Mouse (Mus musculus): ENCODE results near the gene Men1. TPM values are rescaled to one million over a fixed set of nuclear protein-coding genes. Genes with fewer than 3 reads are reported as not detected.

Men1 gene
- polyA plus RNA-seq, 1 experiment from 2014 or later: 42.1 TPM

DNA sequence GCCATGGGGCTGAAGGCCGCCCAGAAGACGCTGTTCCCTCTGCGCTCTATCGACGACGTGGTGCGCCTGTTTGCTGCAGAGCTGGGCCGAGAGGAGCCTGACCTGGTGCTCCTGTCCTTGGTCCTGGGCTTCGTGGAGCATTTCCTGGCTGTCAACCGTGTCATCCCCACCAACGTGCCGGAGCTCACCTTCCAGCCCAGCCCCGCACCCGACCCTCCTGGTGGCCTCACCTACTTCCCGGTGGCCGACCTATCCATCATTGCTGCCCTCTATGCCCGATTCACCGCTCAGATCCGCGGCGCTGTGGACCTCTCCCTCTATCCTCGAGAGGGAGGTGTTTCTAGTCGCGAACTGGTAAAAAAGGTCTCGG lies 664 bp downstream of the Men1 start:
- DNase-seq (ENCODE audit: low spot score): no peak
- under 1% methylated on average over 25 of the region's 25 CpGs for WGBS

GRCm38 (mm10) chr19:6336920-6337319 lies 2.1 kb downstream of the Men1 start:
- TF ChIP-seq CTCF (IDR thresholded peaks at IDR 0.05) (no peak), EP300 (IDR thresholded peaks at IDR 0.05) (no peak)
- 89% methylated on average over 10 of the region's 10 CpGs for WGBS
- 0 out of 2 replicates have a peak, but pooled peaks cover 13% of the 10 kb centered on the region for H3K36me3 ChIP-seq (ENCODE audit: insufficient read depth, low read length)
- H3K4me1 ChIP-seq (ENCODE audit: insufficient read depth, low read depth, low read length): peaks cover 26% of the 10 kb centered on the region
- no peaks in the 10 kb centered on the region for H3K9me3 ChIP-seq (ENCODE audit: low read length)
- no peak overlapping the region for H3K9ac ChIP-seq (replicated peaks; ENCODE audit: low read depth)
- 0 out of 2 replicates have a peak overlapping the region, but pooled peaks have one; percentile 98 for H3K4me2 ChIP-seq (replicated peaks; ENCODE audit: low read depth, low read length)
- H3K27me3 ChIP-seq (replicated peaks; ENCODE audit: insufficient read depth, low read length): no peaks in the 10 kb centered on the region
- no peak for DNase-seq (ENCODE audit: low spot score)
- H3K27ac ChIP-seq (ENCODE audit: low read length): no peak overlapping the region
- ATAC-seq: no peak
- no peak overlapping the region for H3K4me3 ChIP-seq (ENCODE audit: low read depth, low read length)

More for the DNA sequence above, 664 bp downstream of the Men1 start:
- H3K4me3 ChIP-seq (ENCODE audit: low read depth, low read length): peak overlapping the region; percentile 79
- peak overlapping the region; percentile 69 for H3K9ac ChIP-seq (replicated peaks; ENCODE audit: low read depth)
- TF ChIP-seq EP300 (IDR thresholded peaks at IDR 0.05) (no peak), CTCF (IDR thresholded peaks at IDR 0.05) (peak; percentile 32)
- H3K27ac ChIP-seq (ENCODE audit: low read length): peak overlapping the region; percentile 62
- peaks cover 26% of the 10 kb centered on the region for H3K4me1 ChIP-seq (ENCODE audit: insufficient read depth, low read depth, low read length)
- H3K27me3 ChIP-seq (replicated peaks; ENCODE audit: insufficient read depth, low read length): no peaks in the 10 kb centered on the region
- 0 out of 2 replicates have a peak, but pooled peaks cover 13% of the 10 kb centered on the region for H3K36me3 ChIP-seq (ENCODE audit: insufficient read depth, low read length)
- H3K4me2 ChIP-seq (replicated peaks; ENCODE audit: low read depth, low read length): peak overlapping the region; percentile 98
- ATAC-seq: peak; percentile 12
- H3K9me3 ChIP-seq (ENCODE audit: low read length): no peaks in the 10 kb centered on the region

DNA sequence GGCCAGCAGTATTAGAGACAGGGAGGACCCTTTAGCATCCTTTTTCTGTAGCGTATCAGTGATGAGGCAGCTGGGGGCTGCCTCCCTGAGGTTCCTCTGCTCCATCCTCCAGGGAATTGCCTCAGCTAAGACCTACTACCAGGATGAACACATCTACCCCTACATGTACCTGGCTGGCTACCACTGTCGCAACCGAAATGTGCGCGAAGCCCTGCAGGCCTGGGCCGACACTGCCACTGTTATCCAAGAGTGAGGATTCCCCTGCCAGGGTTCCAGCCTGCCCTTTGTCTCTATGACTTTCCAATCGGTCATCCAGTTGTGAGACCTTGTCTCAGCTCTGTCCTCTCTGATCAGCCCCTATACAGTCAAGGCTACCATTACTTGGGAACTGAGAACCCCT lies 3.4 kb downstream of the Men1 start:
- no peak for ATAC-seq
- TF ChIP-seq CTCF (IDR thresholded peaks at IDR 0.05) (no peak), EP300 (IDR thresholded peaks at IDR 0.05) (no peak)
- Histone ChIP-seq H3K4me2 (replicated peaks; ENCODE audit: low read depth, low read length) (no peak overlapping the region), H3K27ac (ENCODE audit: low read length) (no peak overlapping the region), H3K27me3 (replicated peaks; ENCODE audit: insufficient read depth, low read length) (no peaks in the 10 kb centered on the region), H3K9me3 (ENCODE audit: low read length) (no peaks in the 10 kb centered on the region), H3K4me1 (ENCODE audit: insufficient read depth, low read depth, low read length) (peaks cover 26% of the 10 kb centered on the region), H3K4me3 (ENCODE audit: low read depth, low read length) (no peak overlapping the region), H3K9ac (replicated peaks; ENCODE audit: low read depth) (no peak overlapping the region), H3K36me3 (ENCODE audit: insufficient read depth, low read length) (0 out of 2 replicates have a peak, but pooled peaks cover 13% of the 10 kb centered on the region)
- DNase-seq (ENCODE audit: low spot score): no peak
- 95% methylated on average over 7 of the region's 7 CpGs for WGBS

- DNase-seq (ENCODE audit: low spot score) (no peak), ATAC-seq (no peak)
- peaks cover 26% of the 10 kb centered on the region for H3K4me1 ChIP-seq (ENCODE audit: insufficient read depth, low read depth, low read length)
- TF ChIP-seq EP300 (IDR thresholded peaks at IDR 0.05) (no peak), CTCF (IDR thresholded peaks at IDR 0.05) (no peak)
- H3K4me2 ChIP-seq (replicated peaks; ENCODE audit: low read depth, low read length): no peak overlapping the region
- 74% methylated on average over 11 of the region's 11 CpGs for WGBS
- H3K27ac ChIP-seq (ENCODE audit: low read length): no peak overlapping the region
- H3K9me3 ChIP-seq (ENCODE audit: low read length): no peaks in the 10 kb centered on the region
- no peak overlapping the region for H3K4me3 ChIP-seq (ENCODE audit: low read depth, low read length)
- no peaks in the 10 kb centered on the region for H3K27me3 ChIP-seq (replicated peaks; ENCODE audit: insufficient read depth, low read length)
- H3K9ac ChIP-seq (replicated peaks; ENCODE audit: low read depth): no peak overlapping the region
- peaks cover 13% of the 10 kb centered on the region; the same call in 1 of the 2 replicates for H3K36me3 ChIP-seq (ENCODE audit: insufficient read depth, low read length)
Observed at GRCm38 (mm10) chr19:6338716-6339115, 3.9 kb downstream of the Men1 start.

GRCm38 (mm10) chr19:6339191-6339590 lies 4.4 kb downstream of the Men1 start:
- no peak for DNase-seq (ENCODE audit: low spot score)
- WGBS: 94% methylated on average over 6 of the region's 6 CpGs
- Histone ChIP-seq H3K27me3 (replicated peaks; ENCODE audit: insufficient read depth, low read length) (no peaks in the 10 kb centered on the region), H3K4me3 (ENCODE audit: low read depth, low read length) (no peak overlapping the region), H3K27ac (ENCODE audit: low read length) (no peak overlapping the region), H3K4me2 (replicated peaks; ENCODE audit: low read depth, low read length) (no peak overlapping the region), H3K9ac (replicated peaks; ENCODE audit: low read depth) (no peak overlapping the region), H3K4me1 (ENCODE audit: insufficient read depth, low read depth, low read length) (peaks cover 24% of the 10 kb centered on the region), H3K9me3 (ENCODE audit: low read length) (no peaks in the 10 kb centered on the region), H3K36me3 (ENCODE audit: insufficient read depth, low read length) (peaks cover 13% of the 10 kb centered on the region; the same call in 1 of the 2 replicates)
- no peak for ATAC-seq
- TF ChIP-seq CTCF (IDR thresholded peaks at IDR 0.05) (no peak), EP300 (IDR thresholded peaks at IDR 0.05) (no peak)

DNA sequence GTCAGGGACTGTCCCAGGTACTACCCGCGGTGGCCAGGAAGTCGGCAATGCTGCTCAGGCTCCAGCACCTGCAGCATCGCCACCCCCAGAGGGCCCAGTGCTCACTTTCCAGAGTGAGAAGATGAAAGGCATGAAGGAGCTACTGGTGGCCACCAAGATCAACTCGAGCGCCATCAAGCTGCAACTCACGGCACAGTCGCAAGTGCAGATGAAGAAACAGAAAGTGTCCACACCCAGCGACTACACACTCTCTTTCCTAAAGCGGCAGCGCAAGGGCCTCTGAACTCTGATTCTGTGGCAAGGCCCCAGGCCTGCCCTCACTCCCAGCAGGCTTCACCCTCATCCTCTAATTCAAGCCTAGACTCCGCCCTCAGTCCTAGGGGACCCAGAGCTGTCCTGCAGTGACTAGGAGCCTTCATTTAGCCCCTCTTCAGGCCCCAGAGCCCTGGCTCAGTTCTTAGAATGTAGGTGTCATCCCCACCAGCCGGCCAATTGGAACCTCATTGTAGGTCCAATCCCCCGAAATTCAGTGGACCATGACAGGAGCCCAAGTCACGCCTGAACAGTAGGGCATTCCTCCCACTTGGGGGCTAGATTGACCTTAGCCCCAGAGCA lies 5.2 kb downstream of the Men1 start:
- Histone ChIP-seq H3K27me3 (replicated peaks; ENCODE audit: insufficient read depth, low read length) (no peaks in the 10 kb centered on the region), H3K4me2 (replicated peaks; ENCODE audit: low read depth, low read length) (peak overlapping the region; percentile 96), H3K27ac (ENCODE audit: low read length) (peak overlapping the region; percentile 79), H3K9ac (replicated peaks; ENCODE audit: low read depth) (no peak overlapping the region), H3K36me3 (ENCODE audit: insufficient read depth, low read length) (peaks cover 14% of the 10 kb centered on the region; the same call in 1 of the 2 replicates), H3K4me1 (ENCODE audit: insufficient read depth, low read depth, low read length) (peaks cover 20% of the 10 kb centered on the region), H3K9me3 (ENCODE audit: low read length) (no peaks in the 10 kb centered on the region), H3K4me3 (ENCODE audit: low read depth, low read length) (no peak overlapping the region)
- WGBS: 72% methylated on average over 15 of the region's 15 CpGs
- ATAC-seq (peak; percentile 6; the same call in 1 of the 2 replicates), DNase-seq (ENCODE audit: low spot score) (peak; percentile 68)
- peak; percentile 48 for TF ChIP-seq CTCF (IDR thresholded peaks at IDR 0.05)
- no peak for TF ChIP-seq EP300 (IDR thresholded peaks at IDR 0.05)

All from lung, postnatal 0 days (tissue).